Mouse (Mus musculus) cerebellum, postnatal 4 days (tissue): ENCODE data around the gene Olfr412.

ENCODE experiments used
- DNase-seq, 2 experiments: peaks; one replicate each; pipeline ENCODE4 v3.0.0; 2022; ENCODE audit warnings: low spot score in 2 of 2, mixed read lengths in 1 of 2

Olfr412 gene

DNA sequence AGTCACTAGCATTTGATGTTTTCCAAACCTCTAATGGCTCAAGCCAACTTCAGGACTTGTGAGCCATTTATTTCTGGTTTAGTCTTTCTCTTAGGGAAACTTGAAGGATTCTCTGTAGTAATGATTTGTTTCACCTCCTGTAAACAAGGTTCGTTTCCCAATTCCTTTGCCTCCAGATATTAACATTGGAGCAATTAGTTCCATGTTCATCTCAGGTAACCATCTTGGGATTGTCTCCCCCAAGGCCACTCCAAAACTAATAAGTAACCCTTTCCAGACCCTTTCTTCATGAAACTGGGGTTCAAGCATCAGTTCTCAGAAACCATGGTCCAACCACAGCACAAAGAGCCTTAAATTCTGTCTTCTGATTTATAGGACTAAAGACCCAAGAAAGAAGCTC, at the start of gene Olfr412:
Olfr412 (plus strand) TSS at position 301 of the 400 bp plus-strand sequence.
- DNase-seq = no peak

DNA sequence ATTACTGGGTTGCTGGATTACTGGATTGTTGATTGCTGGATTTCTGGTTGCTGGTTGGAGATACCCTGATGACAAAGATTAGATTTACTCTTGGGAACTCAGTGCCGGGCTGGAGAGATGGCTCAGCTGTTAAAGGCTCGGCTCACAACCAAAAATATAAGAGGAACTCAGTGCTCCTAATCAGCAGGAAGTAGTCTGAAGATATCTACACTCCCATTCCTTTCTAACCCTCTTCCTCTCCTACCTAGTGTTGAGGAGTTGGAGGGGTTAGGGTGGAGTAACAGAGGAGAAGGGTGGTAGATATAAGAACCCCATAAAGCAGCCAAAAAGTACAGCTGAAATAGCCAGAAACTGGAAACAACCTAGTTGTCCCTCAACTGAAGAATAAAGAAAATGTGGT, 35.8 kb upstream of the Olfr412 start:
- no peak for DNase-seq

DNA sequence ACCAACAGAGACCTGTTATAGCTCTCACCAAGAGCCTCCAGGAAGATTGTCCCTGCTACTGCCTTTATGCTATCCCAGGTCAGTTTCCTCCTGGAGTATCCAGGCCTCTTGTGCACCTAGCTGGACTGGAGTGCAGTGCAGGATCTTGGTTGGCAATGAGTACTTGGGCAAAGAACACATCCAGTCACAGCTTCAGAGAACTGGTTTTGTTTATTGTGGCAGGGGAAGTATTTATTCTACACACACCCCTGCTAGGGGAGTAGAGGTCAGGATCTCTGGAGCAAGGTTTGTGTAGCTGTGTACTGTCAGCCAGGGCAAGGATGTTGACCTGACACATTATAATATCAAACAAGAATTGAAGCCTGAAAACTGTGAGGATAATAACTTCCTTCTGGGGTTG, 33.1 kb upstream of the Olfr412 start:
- DNase-seq = no peak

DNA sequence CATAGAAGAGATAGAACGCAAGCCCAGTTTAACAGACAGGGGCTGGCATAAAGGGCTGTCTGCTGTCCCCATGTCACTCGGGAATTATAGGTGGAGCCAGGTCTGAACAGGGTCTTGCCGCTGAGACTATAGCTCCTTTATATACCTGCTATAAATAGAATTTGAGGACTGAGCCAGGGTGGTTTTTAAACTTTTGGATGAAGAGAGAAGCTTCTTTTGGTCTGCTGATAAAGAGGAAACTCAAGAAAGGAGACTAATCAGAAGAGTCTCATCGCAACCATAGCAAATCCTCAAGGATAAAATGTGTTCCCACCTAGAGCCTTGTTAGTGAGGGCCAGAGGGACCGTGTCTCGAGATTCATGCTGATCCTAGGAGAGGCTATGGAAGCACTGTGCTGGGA, 23.9 kb upstream of the Olfr412 start, which contains the start of gene Olfr410:
Olfr410 (minus strand) TSS at position 101 of the 400 bp plus-strand sequence.
- DNase-seq = no peak

DNA sequence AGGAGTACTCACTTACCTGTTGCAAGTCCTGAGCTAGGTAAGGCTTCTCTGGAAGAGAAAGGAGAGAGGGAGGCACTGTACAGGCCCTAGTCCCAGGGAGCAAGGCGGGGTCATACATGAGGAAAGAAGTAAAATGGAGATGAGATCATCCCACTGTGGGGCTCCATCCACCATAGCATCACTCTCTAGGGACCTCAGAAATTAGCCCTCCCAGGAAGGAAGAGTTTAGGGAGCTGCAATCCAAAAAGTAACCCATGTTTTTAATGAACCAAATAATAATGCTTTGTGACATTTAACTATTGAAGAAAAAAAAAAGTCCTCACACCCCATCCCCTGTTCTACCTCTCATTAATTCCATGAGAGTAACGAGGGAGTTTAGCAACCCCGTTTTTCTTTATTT, 9.3 kb upstream of the Olfr412 start, which contains the start of gene Olfr411:
Olfr411 (minus strand) TSS at position 101 of the 400 bp plus-strand sequence.
- no peak for DNase-seq

DNA sequence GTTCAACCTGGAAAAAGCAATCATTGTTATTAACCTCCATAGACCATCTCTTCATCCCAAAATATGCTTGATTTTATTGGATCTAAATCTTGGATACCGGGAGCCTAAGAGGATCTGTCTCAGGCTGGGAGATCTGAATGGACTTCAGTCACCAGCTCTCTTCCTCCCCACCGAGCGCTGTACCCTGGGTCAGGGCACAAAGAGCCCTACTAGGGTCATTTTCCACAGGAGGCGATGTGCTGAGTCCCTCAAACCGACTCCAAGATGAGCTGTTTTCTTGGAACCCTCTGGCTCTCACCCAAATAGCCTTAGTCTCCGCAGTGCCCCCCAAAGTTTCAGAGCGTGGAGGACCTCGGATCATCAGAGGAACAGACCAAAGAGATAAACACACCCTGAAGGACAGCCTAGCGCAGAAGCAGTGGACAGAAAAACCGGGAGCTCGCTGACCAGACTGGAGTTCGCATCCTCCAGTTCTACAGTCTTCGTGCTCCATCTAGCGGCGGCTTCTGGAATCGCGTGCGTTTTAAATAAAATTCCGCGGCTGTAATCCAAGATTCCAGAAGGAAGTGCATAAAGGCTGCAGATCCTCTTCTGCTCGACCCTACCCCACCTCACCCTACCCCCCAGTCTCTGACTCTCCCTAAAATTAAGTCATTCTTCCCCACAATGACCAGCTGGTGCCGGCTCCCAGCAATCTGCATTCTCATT, 9.7 kb downstream of the Olfr412 start:
- DNase-seq = peak; percentile 86 to 90

DNA sequence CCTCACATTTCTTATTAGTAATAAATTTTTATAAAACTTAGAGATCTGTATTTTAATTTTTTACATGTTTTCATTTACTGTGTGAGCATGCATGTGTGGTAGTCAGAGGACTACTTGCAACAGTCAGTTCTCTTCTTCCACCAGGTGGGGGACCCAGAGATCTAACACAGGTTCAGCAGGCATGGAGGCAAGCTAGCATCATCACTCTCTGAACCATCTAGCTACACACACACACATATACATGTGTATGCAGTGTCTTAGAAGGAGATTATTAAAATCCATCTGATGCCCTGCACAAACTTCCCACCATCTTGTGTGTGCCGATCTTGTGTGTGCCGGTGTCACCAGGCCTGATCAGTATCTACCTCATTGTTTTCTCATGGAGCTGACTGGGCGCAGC, 15.0 kb downstream of the Olfr412 start:
- DNase-seq = peak; percentile 47 to 69

DNA sequence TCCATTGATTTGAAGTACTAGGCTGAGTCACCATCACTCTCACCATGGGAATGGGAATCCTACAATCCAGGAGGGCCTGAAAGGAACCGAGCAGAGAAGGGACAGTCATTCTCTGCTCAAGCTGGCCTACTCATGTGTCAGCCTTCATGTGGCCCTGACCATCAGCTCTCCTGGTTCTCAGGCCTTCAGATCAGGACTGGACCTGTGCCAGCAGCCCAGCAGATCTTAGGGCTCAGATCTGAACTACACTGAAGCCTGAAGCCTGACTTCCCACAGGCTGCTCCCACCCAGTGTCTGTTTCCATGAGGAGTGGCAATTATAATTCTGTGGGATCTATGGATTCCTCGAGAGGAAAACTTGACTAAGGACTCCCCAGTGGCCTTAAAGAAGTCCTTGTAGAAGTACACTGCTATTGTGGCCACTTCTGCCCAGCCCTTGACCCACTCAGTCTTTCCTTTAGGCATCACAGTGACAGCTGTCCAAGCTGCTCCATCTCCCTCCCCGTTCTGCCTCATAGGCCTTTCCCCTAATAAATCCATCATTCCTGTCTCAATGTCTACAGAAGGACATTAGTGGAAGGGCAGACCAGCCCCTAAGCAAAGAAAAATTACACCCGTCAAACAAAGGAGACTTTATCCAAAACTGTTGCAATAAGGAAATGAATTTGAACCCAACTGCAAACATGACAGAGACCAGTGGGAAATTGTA, 17.5 kb downstream of the Olfr412 start:
- DNase-seq = no peak

DNA sequence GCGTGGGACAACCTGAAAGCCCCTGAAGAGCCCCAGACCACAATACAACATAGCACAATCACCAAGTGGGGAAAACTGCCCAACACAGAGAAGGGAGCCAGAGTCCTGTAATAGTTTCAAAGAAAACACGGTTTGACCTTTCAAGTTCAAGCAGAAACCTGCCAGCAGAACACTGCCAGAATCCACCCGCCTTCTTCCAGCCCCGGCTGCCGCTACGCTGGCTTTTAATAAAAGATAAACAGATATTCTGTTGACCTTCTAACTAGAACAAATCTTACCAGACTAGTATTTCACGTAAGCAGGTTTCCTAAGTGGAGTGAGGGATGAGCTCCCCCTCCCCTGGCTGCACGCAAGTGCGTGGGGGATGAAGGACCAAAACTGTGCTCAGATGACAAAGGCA, 23.8 kb downstream of the Olfr412 start:
- DNase-seq = no peak

DNA sequence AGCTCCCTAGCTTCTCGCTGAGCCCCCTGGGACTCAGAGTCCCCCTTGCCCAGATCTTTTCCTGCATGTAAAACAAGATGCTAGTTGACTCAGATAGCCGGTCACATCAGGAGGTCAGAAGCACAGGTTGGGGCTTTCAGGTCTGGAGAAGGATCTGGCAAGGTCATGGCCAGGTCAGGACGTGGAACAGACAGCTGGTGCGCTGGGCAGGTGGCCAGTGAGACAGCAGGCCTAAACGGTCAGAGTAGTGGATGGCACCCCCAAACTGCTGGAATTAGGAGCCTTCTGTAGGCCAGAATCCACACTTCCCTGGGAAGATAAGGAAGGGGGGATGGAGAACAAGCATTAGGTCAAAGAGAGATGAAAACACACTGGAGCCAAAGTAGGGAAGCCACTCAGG, 25.3 kb downstream of the Olfr412 start:
- no peak for DNase-seq

DNA sequence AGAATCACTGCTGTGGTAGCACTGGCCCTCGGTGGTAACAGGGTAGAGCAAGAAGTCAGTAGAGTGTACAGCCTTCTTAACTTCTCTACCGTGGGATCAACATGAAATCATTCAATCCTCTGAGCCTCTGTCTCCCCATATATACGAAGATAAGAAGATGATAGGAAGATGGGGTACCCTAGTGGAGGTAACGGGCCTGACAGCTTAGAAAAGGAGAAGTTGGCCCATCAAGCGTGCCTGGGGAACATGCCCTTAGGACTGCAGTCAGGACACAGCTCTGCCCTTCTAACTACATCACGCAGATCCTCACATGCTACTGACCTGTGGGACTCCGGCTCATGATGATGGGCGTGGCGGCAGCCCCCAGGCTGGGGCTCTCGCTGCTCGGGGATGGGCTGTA, 30.0 kb downstream of the Olfr412 start:
- DNase-seq = no peak

DNA sequence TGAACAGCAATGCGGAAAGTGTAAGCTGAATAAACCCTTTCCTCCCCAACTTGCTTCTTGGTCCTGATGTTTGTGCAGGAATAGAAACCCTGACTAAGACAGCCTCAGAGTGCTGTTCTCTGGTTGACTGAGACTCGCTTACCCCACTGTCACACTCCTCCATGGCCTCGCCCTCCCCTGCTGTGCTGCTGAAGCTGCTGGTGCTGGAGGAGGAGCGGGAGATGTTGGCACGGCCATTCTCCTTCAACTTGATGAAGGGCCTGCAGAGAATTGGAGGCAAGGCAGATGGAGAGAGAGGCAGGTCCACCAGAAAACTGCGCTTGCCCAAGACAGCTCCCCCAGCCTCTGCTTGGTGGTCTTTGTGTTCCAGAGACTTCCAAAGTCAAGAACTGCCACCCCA, 31.0 kb downstream of the Olfr412 start:
- no peak for DNase-seq

DNA sequence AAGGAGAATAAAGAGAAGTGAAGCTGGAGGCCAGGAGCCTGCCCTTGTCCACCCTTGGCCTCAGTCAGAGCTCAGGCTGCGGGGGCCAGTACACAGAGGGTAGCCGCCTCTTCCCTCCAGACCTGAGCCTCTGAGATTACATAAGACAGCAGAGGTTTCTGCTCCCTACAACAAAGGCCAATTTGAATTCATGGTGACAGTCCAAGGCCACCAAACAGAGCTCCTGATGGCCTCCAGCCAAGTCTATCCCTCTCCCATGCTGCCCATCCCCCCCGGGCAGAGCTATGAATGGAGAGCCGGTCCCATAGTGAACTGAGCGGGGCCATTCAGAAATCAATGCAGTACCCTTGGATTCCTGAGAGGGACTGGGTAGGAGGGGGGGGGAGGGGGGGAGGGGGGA, 31.6 kb downstream of the Olfr412 start:
- DNase-seq = peak in 1 of 2 experiments; percentile 47

DNA sequence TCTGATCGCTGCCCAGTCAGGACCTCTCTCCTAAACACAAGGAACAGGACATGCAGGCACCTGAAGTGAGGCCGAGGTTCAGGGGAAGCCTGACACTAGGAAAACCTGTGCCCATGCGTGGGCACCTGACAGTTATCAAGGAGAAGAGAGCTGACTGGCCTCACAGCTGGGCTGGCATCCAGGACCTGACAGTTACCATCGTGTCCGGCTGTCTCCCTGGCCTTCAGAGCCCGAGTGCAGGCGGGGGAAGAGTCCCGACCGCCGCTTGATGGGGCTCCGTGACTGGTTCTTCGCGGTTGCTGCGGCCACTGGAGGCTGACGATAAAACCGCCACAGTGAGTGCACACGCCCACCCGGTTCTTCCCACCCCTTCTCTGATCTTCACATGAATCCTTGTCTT, 33.7 kb downstream of the Olfr412 start:
- no peak for DNase-seq

DNA sequence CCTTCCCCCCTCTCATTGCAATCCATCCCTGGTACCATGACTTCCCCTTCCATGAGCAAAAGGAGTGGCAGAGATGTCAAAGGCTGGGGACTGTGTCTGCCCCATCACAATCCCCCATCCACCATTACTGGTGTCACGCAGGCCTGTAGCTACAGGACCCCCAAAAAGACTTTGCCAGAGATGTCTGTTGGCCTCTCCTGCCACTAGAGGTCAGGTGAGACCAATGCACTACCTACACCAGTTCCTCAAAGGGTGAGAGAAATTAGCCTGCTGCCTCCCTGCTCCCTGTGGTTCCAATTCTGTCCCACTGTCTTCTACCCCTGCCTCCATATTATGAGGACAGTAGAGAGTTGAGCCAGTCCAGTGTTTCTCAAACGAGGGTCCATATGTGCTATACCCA, 40.3 kb downstream of the Olfr412 start:
- DNase-seq = peak in 1 of 2 experiments; percentile 32

DNA sequence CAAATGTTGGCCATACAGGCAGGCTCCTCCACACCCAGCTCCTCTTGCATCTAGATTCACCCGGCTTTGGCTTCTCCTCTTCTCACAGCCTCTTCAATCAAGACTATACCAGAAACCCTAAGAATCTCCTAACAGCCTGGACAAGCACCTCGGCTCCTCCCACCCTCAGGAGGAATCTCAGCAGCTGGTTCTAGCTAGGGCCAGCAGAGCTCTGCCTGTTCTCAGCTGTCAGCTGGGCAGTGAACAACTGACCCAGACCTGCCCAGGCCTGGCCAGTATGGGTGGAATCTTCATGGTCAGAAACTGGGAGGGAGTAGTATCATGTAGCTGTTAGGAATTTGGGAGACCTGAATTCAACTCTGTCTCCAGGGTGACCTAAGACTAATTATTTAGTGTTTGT, 42.3 kb downstream of the Olfr412 start:
- no peak for DNase-seq

DNA sequence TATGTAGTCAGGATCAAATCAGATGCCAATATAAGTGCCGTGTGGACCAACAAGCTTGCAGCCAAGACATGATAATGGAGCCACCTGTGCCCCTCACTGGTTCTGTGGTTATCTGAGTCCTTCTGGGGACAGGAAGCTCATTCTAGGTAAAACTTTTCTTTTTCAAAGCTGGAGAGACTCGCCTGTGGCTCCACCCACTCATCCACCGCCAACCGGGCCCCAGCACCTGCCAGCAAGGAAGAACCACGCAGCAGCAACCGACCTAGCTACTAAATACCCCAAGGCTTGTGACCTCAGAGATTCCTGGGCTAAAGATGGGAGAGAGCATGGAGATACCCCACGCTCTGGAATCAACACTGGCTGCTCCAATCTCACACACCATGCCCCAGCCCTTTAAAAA, 43.3 kb downstream of the Olfr412 start:
- no peak for DNase-seq

DNA sequence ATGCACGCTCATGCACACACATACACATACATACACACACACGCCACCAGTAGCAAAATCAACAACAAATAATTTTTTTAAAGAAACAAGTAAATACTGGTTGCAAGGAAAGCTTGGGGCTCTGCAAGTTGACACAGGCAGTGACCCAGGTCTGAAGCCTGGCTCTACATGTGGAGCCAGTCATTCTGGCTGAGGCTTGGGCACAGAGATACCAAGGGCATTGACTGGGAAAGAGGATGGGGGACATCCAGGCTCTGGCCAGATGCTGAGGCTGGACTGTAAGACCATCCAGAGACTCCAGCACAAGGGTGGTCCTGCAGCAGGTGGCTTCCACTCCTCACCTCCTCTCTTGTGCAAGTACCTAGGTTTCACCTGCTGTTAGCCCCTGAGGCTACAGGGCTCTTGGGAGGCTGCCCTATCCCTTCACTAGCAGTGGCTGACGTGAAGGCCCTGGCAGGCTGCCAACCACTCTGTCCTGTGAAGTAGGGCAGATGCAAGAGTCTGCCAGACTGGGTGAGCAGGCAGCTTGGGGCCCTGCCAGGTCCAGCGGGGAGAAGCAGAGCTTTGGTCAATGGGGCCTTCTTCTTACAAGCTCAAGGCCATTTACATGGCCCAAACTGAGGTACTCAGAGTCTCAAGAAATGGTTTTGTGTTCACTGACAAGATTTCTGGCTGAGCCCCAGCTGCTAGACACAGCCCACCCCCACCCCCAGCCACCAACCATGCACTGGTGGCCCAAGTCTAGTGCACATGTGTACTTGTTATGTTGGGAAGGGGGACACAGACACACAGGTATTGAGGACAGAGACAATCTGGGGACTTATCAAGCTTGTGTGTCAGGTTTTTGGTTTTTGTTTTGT, 46.9 kb downstream of the Olfr412 start:
- peak; percentile 84 to 92 for DNase-seq

DNA sequence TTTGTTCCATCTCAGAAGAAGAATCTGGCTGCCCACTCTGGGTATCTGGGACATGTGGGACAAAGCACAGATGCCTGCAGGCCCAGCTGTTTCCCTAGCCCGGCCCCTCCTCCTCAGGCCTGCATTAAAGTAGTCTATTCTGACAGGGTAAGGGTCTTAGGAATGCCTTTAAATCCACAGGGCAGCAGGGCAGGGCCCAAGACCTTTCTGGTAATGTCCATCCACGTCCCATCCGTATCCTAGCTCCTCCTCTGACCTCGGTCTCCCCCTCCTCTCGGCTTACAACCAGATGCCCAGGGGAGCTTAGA, 47.5 kb downstream of the Olfr412 start:
- DNase-seq = no peak

DNA sequence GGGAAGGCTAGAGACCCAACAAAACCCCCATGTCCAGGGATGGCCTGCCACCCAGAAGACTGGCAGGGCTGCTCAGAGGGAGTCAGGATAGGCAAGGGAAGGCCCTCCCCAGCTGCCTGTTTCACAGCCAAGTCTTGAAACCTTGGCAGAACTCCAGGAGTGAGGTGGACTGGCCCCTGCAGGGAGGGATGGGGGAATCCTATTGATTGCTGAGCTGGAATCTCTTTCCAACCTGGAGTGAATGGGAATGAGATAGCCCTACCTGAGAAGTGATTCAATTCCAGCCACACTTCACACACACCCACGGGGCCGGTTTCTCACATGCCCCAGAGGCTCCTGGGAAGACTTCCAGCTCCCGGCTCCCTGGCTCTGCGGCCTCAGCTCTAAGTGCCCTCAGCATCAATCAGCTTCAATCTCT, 47.9 kb downstream of the Olfr412 start:
- peak in 1 of 2 experiments; percentile 52 for DNase-seq

DNA sequence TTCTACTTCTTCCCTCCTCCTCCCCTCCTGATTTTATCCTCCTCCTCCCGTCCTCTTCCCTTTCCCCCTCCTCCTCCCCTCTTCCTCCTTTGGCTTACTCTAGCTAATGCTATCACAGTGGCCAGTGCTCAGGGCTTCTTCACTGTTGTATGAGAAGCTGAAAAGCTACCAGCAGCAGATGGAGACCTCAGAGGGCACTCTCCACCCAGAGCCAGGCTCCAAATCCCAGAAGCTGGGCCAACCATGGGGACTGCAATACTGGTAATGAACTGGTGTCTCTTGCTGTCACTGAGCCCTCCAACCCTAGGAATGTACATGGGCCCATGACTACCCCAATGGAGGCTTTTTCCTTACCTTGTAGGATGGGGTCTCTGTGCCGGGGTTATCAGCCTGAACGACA, 50.1 kb downstream of the Olfr412 start:
- DNase-seq = no peak

DNA sequence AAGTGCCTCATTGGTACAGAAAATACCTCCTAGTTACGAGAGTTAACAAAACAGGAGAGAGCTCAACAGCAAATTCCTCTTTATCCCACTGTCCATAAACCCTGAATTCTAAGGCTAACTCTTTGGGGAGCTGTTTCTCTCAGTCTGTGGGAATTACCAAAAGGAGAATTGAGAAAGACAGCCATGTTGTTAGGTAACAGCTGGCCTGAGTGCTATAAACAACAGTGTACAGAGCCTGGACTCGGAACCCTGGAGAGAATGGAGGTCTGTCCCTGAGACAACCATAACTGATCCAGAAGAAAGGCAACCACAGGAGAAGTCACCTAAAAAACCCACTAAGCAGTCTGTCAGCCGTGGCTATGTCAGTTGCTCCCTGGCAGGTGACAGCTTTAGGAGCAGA, 50.6 kb downstream of the Olfr412 start:
- DNase-seq = no peak
